Mouse (Mus musculus): Measurements from ENCODE around the gene Gna15. TPM values are rescaled to one million over a fixed set of nuclear protein-coding genes. Genes with fewer than 3 reads are reported as not detected.

Gene Gna15
- polyA plus RNA-seq, 1 experiment from 2014 or later = 1.9 TPM

GRCm38 (mm10) chr10:81564216-81564615 is 40.2 kb upstream of the Gna15 start:
- peak overlapping the region; percentile 32 for H3K4me3 ChIP-seq
- WGBS = 3% methylated on average over 9 of the region's 10 CpGs
- peak overlapping the region; percentile 52; the same call in 1 of the 2 replicates for H3K27ac ChIP-seq
- ATAC-seq (ENCODE audit: low FRiP score, low read depth) = no peak
- peaks cover 56% of the 10 kb centered on the region for H3K36me3 ChIP-seq
- H3K27me3 ChIP-seq = peaks cover 12% of the 10 kb centered on the region; the same call in 1 of the 2 replicates
- H3K9me3 ChIP-seq = no peaks in the 10 kb centered on the region
- peaks cover 74% of the 10 kb centered on the region for H3K4me1 ChIP-seq
- peak overlapping the region; percentile 62 for H3K9ac ChIP-seq
- peak overlapping the region; percentile 61 for H3K4me2 ChIP-seq (replicated peaks)

GRCm38 (mm10) chr10:81563481-81563880 is 39.5 kb upstream of the Gna15 start:
- no peak for ATAC-seq (ENCODE audit: low FRiP score, low read depth)
- peak overlapping the region; percentile 62 for H3K9ac ChIP-seq
- no peaks in the 10 kb centered on the region for H3K9me3 ChIP-seq
- 21% methylated on average over 6 of the region's 6 CpGs for WGBS
- H3K27ac ChIP-seq = peak overlapping the region; percentile 52; the same call in 1 of the 2 replicates
- H3K36me3 ChIP-seq = peaks cover 56% of the 10 kb centered on the region
- H3K4me1 ChIP-seq = peaks cover 72% of the 10 kb centered on the region
- 0 out of 2 replicates have a peak overlapping the region, but pooled peaks have one; percentile 11 for H3K4me3 ChIP-seq
- H3K4me2 ChIP-seq (replicated peaks) = peak overlapping the region; percentile 61
- H3K27me3 ChIP-seq = peaks cover 12% of the 10 kb centered on the region; the same call in 1 of the 2 replicates

- H3K4me2 ChIP-seq (replicated peaks) = peak overlapping the region; percentile 31
- peaks cover 61% of the 10 kb centered on the region for H3K4me1 ChIP-seq
- H3K4me3 ChIP-seq = peak overlapping the region; percentile 1; the same call in 1 of the 2 replicates
- H3K9ac ChIP-seq = peak overlapping the region; percentile 32; the same call in 1 of the 2 replicates
- peaks cover 12% of the 10 kb centered on the region; the same call in 1 of the 2 replicates for H3K27me3 ChIP-seq
- peak overlapping the region; percentile 1; the same call in 1 of the 2 replicates for H3K27ac ChIP-seq
- no peaks in the 10 kb centered on the region for H3K9me3 ChIP-seq
- 76% methylated on average over 6 of the region's 6 CpGs for WGBS
- peaks cover 53% of the 10 kb centered on the region for H3K36me3 ChIP-seq
- no peak for ATAC-seq (ENCODE audit: low FRiP score, low read depth)
Observed at GRCm38 (mm10) chr10:81562411-81562810, 38.4 kb upstream of the Gna15 start.

GRCm38 (mm10) chr10:81560719-81561459 is 36.9 kb upstream of the Gna15 start:
- Histone ChIP-seq H3K4me3 (peak overlapping the region; percentile 91), H3K4me1 (peaks cover 56% of the 10 kb centered on the region), H3K9me3 (no peaks in the 10 kb centered on the region), H3K27ac (peak overlapping the region; percentile 93; the same call in 1 of the 2 replicates), H3K9ac (peak overlapping the region; percentile 98), H3K36me3 (peaks cover 38% of the 10 kb centered on the region), H3K27me3 (peaks cover 8% of the 10 kb centered on the region; the same call in 1 of the 2 replicates), H3K4me2 (replicated peaks) (peak overlapping the region; percentile 95)
- no peak for ATAC-seq (ENCODE audit: low FRiP score, low read depth)
- WGBS = 11% methylated on average over 16 of the region's 16 CpGs

GRCm38 (mm10) chr10:81559627-81560539 is 35.9 kb upstream of the Gna15 start:
- H3K9ac ChIP-seq = peak overlapping the region; percentile 98
- peaks cover 46% of the 10 kb centered on the region for H3K4me1 ChIP-seq
- 0% methylated on average over 34 of the region's 36 CpGs for WGBS
- peak; percentile 16; the same call in 1 of the 2 replicates for ATAC-seq (ENCODE audit: low FRiP score, low read depth)
- H3K9me3 ChIP-seq = no peaks in the 10 kb centered on the region
- peak overlapping the region; percentile 95 for H3K4me2 ChIP-seq (replicated peaks)
- H3K27ac ChIP-seq = peak overlapping the region; percentile 93
- H3K4me3 ChIP-seq = peak overlapping the region; percentile 91
- H3K27me3 ChIP-seq = no peaks in the 10 kb centered on the region; the same call in 1 of the 2 replicates
- peaks cover 28% of the 10 kb centered on the region for H3K36me3 ChIP-seq

- peaks cover 39% of the 10 kb centered on the region for H3K4me1 ChIP-seq
- H3K27ac ChIP-seq = peak within 1 kb of the TSS; percentile 93
- peak within 1 kb of the TSS; percentile 98 for H3K9ac ChIP-seq
- peak within 1 kb of the TSS; percentile 91 for H3K4me3 ChIP-seq
- WGBS = under 1% methylated on average over 42 of the region's 53 CpGs
- peaks cover 21% of the 10 kb centered on the region for H3K36me3 ChIP-seq
- no peaks in the 10 kb centered on the region for H3K27me3 ChIP-seq
- peak; percentile 52; the same call in 1 of the 2 replicates for ATAC-seq (ENCODE audit: low FRiP score, low read depth)
- H3K9me3 ChIP-seq = no peaks in the 10 kb centered on the region
- peak within 1 kb of the TSS; percentile 95 for H3K4me2 ChIP-seq (replicated peaks)
Observed at GRCm38 (mm10) chr10:81559163-81559626, 35.2 kb upstream of the Gna15 start, which contains the start of gene Aes. Gene Aes (plus strand): TSS chr10:81559488.

GRCm38 (mm10) chr10:81557491-81557890 is 33.5 kb upstream of the Gna15 start:
- no peak overlapping the region for H3K9ac ChIP-seq
- H3K27me3 ChIP-seq = no peaks in the 10 kb centered on the region
- 8% methylated on average over 1 of the region's 1 CpGs for WGBS
- H3K9me3 ChIP-seq = no peaks in the 10 kb centered on the region
- H3K4me2 ChIP-seq (replicated peaks) = no peak overlapping the region
- peaks cover 14% of the 10 kb centered on the region for H3K36me3 ChIP-seq
- no peak for ATAC-seq (ENCODE audit: low FRiP score, low read depth)
- peaks cover 23% of the 10 kb centered on the region for H3K4me1 ChIP-seq
- no peak overlapping the region for H3K4me3 ChIP-seq
- H3K27ac ChIP-seq = no peak overlapping the region

- Histone ChIP-seq H3K27me3 (no peaks in the 10 kb centered on the region), H3K27ac (no peak overlapping the region), H3K9ac (no peak overlapping the region), H3K36me3 (peaks cover 2% of the 10 kb centered on the region; the same call in 1 of the 2 replicates), H3K4me3 (no peak overlapping the region), H3K4me1 (peaks cover 23% of the 10 kb centered on the region), H3K4me2 (replicated peaks) (no peak overlapping the region), H3K9me3 (no peaks in the 10 kb centered on the region)
- WGBS = 67% methylated on average over 3 of the region's 3 CpGs
- ATAC-seq (ENCODE audit: low FRiP score, low read depth) = no peak
Observed at GRCm38 (mm10) chr10:81556282-81556681, 32.3 kb upstream of the Gna15 start.

GRCm38 (mm10) chr10:81553807-81554755 is 30.1 kb upstream of the Gna15 start:
- Histone ChIP-seq H3K9ac (0 out of 2 replicates have a peak overlapping the region, but pooled peaks have one; percentile 19), H3K36me3 (no peaks in the 10 kb centered on the region), H3K4me1 (peaks cover 15% of the 10 kb centered on the region), H3K27me3 (no peaks in the 10 kb centered on the region), H3K9me3 (no peaks in the 10 kb centered on the region), H3K4me2 (replicated peaks) (no peak overlapping the region), H3K27ac (no peak overlapping the region), H3K4me3 (no peak overlapping the region)
- WGBS = 79% methylated on average over 6 of the region's 6 CpGs
- no peak for ATAC-seq (ENCODE audit: low FRiP score, low read depth)

GRCm38 (mm10) chr10:81553232-81553631 is 29.2 kb upstream of the Gna15 start:
- ATAC-seq (ENCODE audit: low FRiP score, low read depth) = no peak
- peaks cover 11% of the 10 kb centered on the region for H3K4me1 ChIP-seq
- H3K9me3 ChIP-seq = no peaks in the 10 kb centered on the region
- H3K27ac ChIP-seq = no peak overlapping the region
- H3K9ac ChIP-seq = no peak overlapping the region
- H3K27me3 ChIP-seq = no peaks in the 10 kb centered on the region
- H3K36me3 ChIP-seq = no peaks in the 10 kb centered on the region
- no peak overlapping the region for H3K4me2 ChIP-seq (replicated peaks)
- no peak overlapping the region for H3K4me3 ChIP-seq
- 87% methylated on average over 5 of the region's 5 CpGs for WGBS

All from limb, embryonic 13.5 days (tissue).